Mouse (Mus musculus): Measurements from ENCODE around the gene Brd9. TPM values are rescaled to one million over a fixed set of nuclear protein-coding genes. Genes with fewer than 3 reads are reported as not detected.

The Brd9 gene
- polyA plus RNA-seq, 2 experiments: 10.6 to 16.7 TPM

- Histone ChIP-seq H3K4me3 (ENCODE audit: insufficient read depth in 1 of 2, low read depth in 2 of 2, low read length in 2 of 2) (no peak overlapping the region), H3K4me1 (replicated peaks; ENCODE audit: control insufficient read depth in 2 of 2, insufficient read depth in 2 of 2, low read length in 1 of 2) (no peaks in the 10 kb centered on the region), H3K4me2 (ENCODE audit: low read depth) (no peak overlapping the region), H3K27ac (no peak overlapping the region), H3K9me3 (ENCODE audit: control insufficient read depth, low read length) (no peaks in the 10 kb centered on the region), H3K27me3 (ENCODE audit: control insufficient read depth, insufficient read depth, low read length) (no peaks in the 10 kb centered on the region), H3K36me3 (replicated peaks; ENCODE audit: control insufficient read depth, insufficient read depth, low read depth) (peaks cover 10% of the 10 kb centered on the region), H3K9ac (replicated peaks) (no peak overlapping the region)
- 81% methylated on average over 10 of the region's 10 CpGs for WGBS (ENCODE audit: insufficient replicate concordance)
- ATAC-seq (ENCODE audit: insufficient read depth) (no peak), DNase-seq (ENCODE audit: low read depth in 3 of 3, low spot score in 3 of 3) (no peak)
- TF ChIP-seq CTCF (IDR thresholded peaks at IDR 0.05; ENCODE audit: low read depth): no peak
- TF ChIP-seq EP300 (IDR thresholded peaks at IDR 0.05; ENCODE audit: low read depth): no peak
Observed at GRCm38 (mm10) chr13:73960117-73960652, 22.6 kb downstream of the Brd9 start.

GRCm38 (mm10) chr13:73961177-73961576 is 23.6 kb downstream of the Brd9 start:
- 64% methylated on average over 4 of the region's 4 CpGs for WGBS (ENCODE audit: insufficient replicate concordance)
- peaks cover 8% of the 10 kb centered on the region for H3K36me3 ChIP-seq (replicated peaks; ENCODE audit: control insufficient read depth, insufficient read depth, low read depth)
- no peaks in the 10 kb centered on the region for H3K9me3 ChIP-seq (ENCODE audit: control insufficient read depth, low read length)
- no peak overlapping the region for H3K4me2 ChIP-seq (ENCODE audit: low read depth)
- no peaks in the 10 kb centered on the region for H3K4me1 ChIP-seq (replicated peaks; ENCODE audit: control insufficient read depth in 2 of 2, insufficient read depth in 2 of 2, low read length in 1 of 2)
- no peak overlapping the region for H3K4me3 ChIP-seq (ENCODE audit: insufficient read depth in 1 of 2, low read depth in 2 of 2, low read length in 2 of 2)
- no peak for ATAC-seq (ENCODE audit: insufficient read depth)
- no peak overlapping the region for H3K27ac ChIP-seq
- no peak for DNase-seq (ENCODE audit: low read depth in 3 of 3, low spot score in 3 of 3)
- H3K9ac ChIP-seq (replicated peaks): no peak overlapping the region
- no peaks in the 10 kb centered on the region for H3K27me3 ChIP-seq (ENCODE audit: control insufficient read depth, insufficient read depth, low read length)
- no peak for TF ChIP-seq EP300 (IDR thresholded peaks at IDR 0.05; ENCODE audit: low read depth)
- TF ChIP-seq CTCF (IDR thresholded peaks at IDR 0.05; ENCODE audit: low read depth): 0 out of 2 replicates have a peak, but pooled peaks have one; percentile 27

DNA sequence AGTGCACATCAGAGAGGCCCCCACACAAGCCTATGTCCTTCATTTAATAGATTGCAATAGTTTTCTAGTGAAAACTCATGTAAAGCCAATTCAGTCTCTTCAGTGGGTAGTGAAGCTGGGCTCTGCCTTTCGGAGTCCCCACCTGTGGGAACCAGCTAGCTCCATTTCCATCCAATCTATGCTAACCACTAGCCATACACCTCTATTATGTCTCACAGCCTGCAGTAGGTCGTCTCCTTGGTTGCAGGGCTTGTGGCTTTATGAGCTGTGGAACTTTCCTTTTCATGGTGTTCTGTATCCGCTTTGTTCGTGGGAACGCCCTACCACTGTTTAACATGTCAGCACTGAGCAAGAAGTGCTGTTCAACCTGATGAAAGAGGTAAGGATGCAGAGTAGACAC is 25.9 kb downstream of the Brd9 start, which contains the start of gene Zdhhc11:
Gene Zdhhc11 (plus strand): TSS at position 301 of the 400 bp plus-strand sequence.
- Histone ChIP-seq H3K27me3 (ENCODE audit: control insufficient read depth, insufficient read depth, low read length) (no peaks in the 10 kb centered on the region), H3K9me3 (ENCODE audit: control insufficient read depth, low read length) (no peaks in the 10 kb centered on the region), H3K4me3 (ENCODE audit: insufficient read depth in 1 of 2, low read depth in 2 of 2, low read length in 2 of 2) (no peak within 1 kb of the TSS), H3K27ac (no peak within 1 kb of the TSS), H3K36me3 (replicated peaks; ENCODE audit: control insufficient read depth, insufficient read depth, low read depth) (peaks cover 3% of the 10 kb centered on the region), H3K4me1 (replicated peaks; ENCODE audit: control insufficient read depth in 2 of 2, insufficient read depth in 2 of 2, low read length in 1 of 2) (no peaks in the 10 kb centered on the region), H3K9ac (replicated peaks) (no peak within 1 kb of the TSS), H3K4me2 (ENCODE audit: low read depth) (no peak within 1 kb of the TSS)
- ATAC-seq (ENCODE audit: insufficient read depth) (no peak), DNase-seq (ENCODE audit: low read depth in 3 of 3, low spot score in 3 of 3) (no peak)
- no peak for TF ChIP-seq EP300 (IDR thresholded peaks at IDR 0.05; ENCODE audit: low read depth)
- no peak for TF ChIP-seq CTCF (IDR thresholded peaks at IDR 0.05; ENCODE audit: low read depth)
- WGBS (ENCODE audit: insufficient replicate concordance): 68% methylated on average over 5 of the region's 5 CpGs

- Histone ChIP-seq H3K27me3 (ENCODE audit: control insufficient read depth, insufficient read depth, low read length) (no peaks in the 10 kb centered on the region), H3K9me3 (ENCODE audit: control insufficient read depth, low read length) (no peaks in the 10 kb centered on the region), H3K4me1 (replicated peaks; ENCODE audit: control insufficient read depth in 2 of 2, insufficient read depth in 2 of 2, low read length in 1 of 2) (peaks cover 0 to 8% of the 10 kb centered on the region in 2 experiments; a peak in 1 of 4 replicates), H3K9ac (replicated peaks) (no peak overlapping the region), H3K27ac (no peak overlapping the region), H3K4me2 (ENCODE audit: low read depth) (peak overlapping the region; percentile 54), H3K36me3 (replicated peaks; ENCODE audit: control insufficient read depth, insufficient read depth, low read depth) (no peaks in the 10 kb centered on the region), H3K4me3 (ENCODE audit: insufficient read depth in 1 of 2, low read depth in 2 of 2, low read length in 2 of 2) (peak overlapping the region in 1 of 2 experiments; percentile 10; a peak in 1 of 4 replicates)
- peak in 1 of 3 experiments; percentile 44 for DNase-seq (ENCODE audit: low read depth in 3 of 3, low spot score in 3 of 3)
- 16% methylated on average over 12 of the region's 12 CpGs for WGBS (ENCODE audit: insufficient replicate concordance)
- TF ChIP-seq EP300 (IDR thresholded peaks at IDR 0.05; ENCODE audit: low read depth) (no peak), CTCF (IDR thresholded peaks at IDR 0.05; ENCODE audit: low read depth) (peak; percentile 84)
- ATAC-seq (ENCODE audit: insufficient read depth): peak; percentile 63
Observed at GRCm38 (mm10) chr13:73970545-73971448, 33.2 kb downstream of the Brd9 start.

GRCm38 (mm10) chr13:73974523-73974922 is 36.9 kb downstream of the Brd9 start:
- Histone ChIP-seq H3K4me3 (ENCODE audit: insufficient read depth in 1 of 2, low read depth in 2 of 2, low read length in 2 of 2) (no peak overlapping the region), H3K36me3 (replicated peaks; ENCODE audit: control insufficient read depth, insufficient read depth, low read depth) (no peaks in the 10 kb centered on the region), H3K27ac (no peak overlapping the region), H3K27me3 (ENCODE audit: control insufficient read depth, insufficient read depth, low read length) (no peaks in the 10 kb centered on the region), H3K4me1 (replicated peaks; ENCODE audit: control insufficient read depth in 2 of 2, insufficient read depth in 2 of 2, low read length in 1 of 2) (peaks cover 2 to 9% of the 10 kb centered on the region in 2 experiments; a peak in 2 of 4 replicates), H3K9me3 (ENCODE audit: control insufficient read depth, low read length) (no peaks in the 10 kb centered on the region), H3K9ac (replicated peaks) (no peak overlapping the region), H3K4me2 (ENCODE audit: low read depth) (no peak overlapping the region)
- DNase-seq (ENCODE audit: low read depth in 3 of 3, low spot score in 3 of 3): no peak
- WGBS (ENCODE audit: insufficient replicate concordance): 60% methylated on average over 3 of the region's 3 CpGs
- ATAC-seq (ENCODE audit: insufficient read depth): no peak
- TF ChIP-seq CTCF (IDR thresholded peaks at IDR 0.05; ENCODE audit: low read depth) (no peak), EP300 (IDR thresholded peaks at IDR 0.05; ENCODE audit: low read depth) (no peak)

Measured in liver, embryonic 14.5 days (tissue).